Mouse (Mus musculus): ENCODE measurements around the gene Lax1. TPM values are rescaled to one million over a fixed set of nuclear protein-coding genes. Genes with fewer than 3 reads are reported as not detected.
A peak's percentile ranks its signal among the peaks of the same experiment; 100 is the strongest.

The Lax1 gene
- polyA plus RNA-seq, 1 experiment: 0.56 TPM

GRCm38 (mm10) chr1:133653033-133653432 lies 36.9 kb downstream of the Lax1 start:
- TF ChIP-seq CTCF (IDR thresholded peaks at IDR 0.05; ENCODE audit: extremely low read depth, insufficient read depth, low read length) (no peak), POLR2A (IDR thresholded peaks at IDR 0.05; ENCODE audit: extremely low read depth, insufficient read depth, low read length) (no peak)
- Histone ChIP-seq H3K27ac (ENCODE audit: insufficient read depth, low read length) (no peak overlapping the region), H3K4me1 (ENCODE audit: control insufficient read depth, insufficient read depth, low read length) (peaks cover 8% of the 10 kb centered on the region), H3K4me3 (ENCODE audit: insufficient read depth, low read length) (no peak overlapping the region)

GRCm38 (mm10) chr1:133650288-133651055 lies 39.4 kb downstream of the Lax1 start:
- Histone ChIP-seq H3K4me3 (ENCODE audit: insufficient read depth, low read length) (no peak overlapping the region), H3K27ac (ENCODE audit: insufficient read depth, low read length) (no peak overlapping the region), H3K4me1 (ENCODE audit: control insufficient read depth, insufficient read depth, low read length) (peaks cover 7% of the 10 kb centered on the region)
- TF ChIP-seq CTCF (IDR thresholded peaks at IDR 0.05; ENCODE audit: extremely low read depth, insufficient read depth, low read length) (no peak), POLR2A (IDR thresholded peaks at IDR 0.05; ENCODE audit: extremely low read depth, insufficient read depth, low read length) (no peak)

GRCm38 (mm10) chr1:133645652-133646051 lies 44.3 kb downstream of the Lax1 start:
- peaks cover 2% of the 10 kb centered on the region; the same call in 1 of the 2 replicates for H3K4me1 ChIP-seq (ENCODE audit: control insufficient read depth, insufficient read depth, low read length)
- TF ChIP-seq POLR2A (IDR thresholded peaks at IDR 0.05; ENCODE audit: extremely low read depth, insufficient read depth, low read length) (no peak), CTCF (IDR thresholded peaks at IDR 0.05; ENCODE audit: extremely low read depth, insufficient read depth, low read length) (no peak)
- H3K27ac ChIP-seq (ENCODE audit: insufficient read depth, low read length): no peak overlapping the region
- no peak overlapping the region for H3K4me3 ChIP-seq (ENCODE audit: insufficient read depth, low read length)

- Histone ChIP-seq H3K4me1 (ENCODE audit: control insufficient read depth, insufficient read depth, low read length) (no peaks in the 10 kb centered on the region; the same call in 1 of the 2 replicates), H3K4me3 (ENCODE audit: insufficient read depth, low read length) (no peak overlapping the region), H3K27ac (ENCODE audit: insufficient read depth, low read length) (no peak overlapping the region)
- no peak for TF ChIP-seq POLR2A (IDR thresholded peaks at IDR 0.05; ENCODE audit: extremely low read depth, insufficient read depth, low read length)
- no peak for TF ChIP-seq CTCF (IDR thresholded peaks at IDR 0.05; ENCODE audit: extremely low read depth, insufficient read depth, low read length)
These were observed 48.7 kb downstream of the Lax1 start for GRCm38 (mm10) chr1:133641163-133641562.

- Histone ChIP-seq H3K27ac (ENCODE audit: insufficient read depth, low read length) (no peak overlapping the region), H3K4me3 (ENCODE audit: insufficient read depth, low read length) (no peak overlapping the region)
- no peak for TF ChIP-seq CTCF (IDR thresholded peaks at IDR 0.05; ENCODE audit: extremely low read depth, insufficient read depth, low read length)
- TF ChIP-seq POLR2A (IDR thresholded peaks at IDR 0.05; ENCODE audit: extremely low read depth, insufficient read depth, low read length): no peak
These were observed 51.4 kb downstream of the Lax1 start for GRCm38 (mm10) chr1:133638517-133638916.

GRCm38 (mm10) chr1:133632168-133632567 lies 57.7 kb downstream of the Lax1 start:
- Histone ChIP-seq H3K4me1 (ENCODE audit: control insufficient read depth, insufficient read depth, low read length) (no peaks in the 10 kb centered on the region), H3K4me3 (ENCODE audit: insufficient read depth, low read length) (no peak overlapping the region), H3K27ac (ENCODE audit: insufficient read depth, low read length) (no peak overlapping the region)
- TF ChIP-seq POLR2A (IDR thresholded peaks at IDR 0.05; ENCODE audit: extremely low read depth, insufficient read depth, low read length) (no peak), CTCF (IDR thresholded peaks at IDR 0.05; ENCODE audit: extremely low read depth, insufficient read depth, low read length) (peak; percentile 25; the same call in 1 of the 2 replicates)

More at GRCm38 (mm10) chr1:133638517-133638916, 51.4 kb downstream of the Lax1 start:
- H3K4me1 ChIP-seq (ENCODE audit: control insufficient read depth, insufficient read depth, low read length): no peaks in the 10 kb centered on the region; the same call in 1 of the 2 replicates

Other genes with a start within 250 kb of the Lax1 start
- gene Snrpe, start 79.8 kb downstream of the Lax1 start, polyA plus RNA-seq (2012; rRNA removed): 91.1 and 101 TPM in 2 replicates
- 4.5 and 5.9 TPM in 2 replicates for gene Zbed6, start 29.2 kb downstream of the Lax1 start, polyA plus RNA-seq (2012; rRNA removed)
- gene Gm38394, start 28.8 kb downstream of the Lax1 start, polyA plus RNA-seq (2012; rRNA removed): 5.2 and 5.5 TPM in 2 replicates
- gene Atp2b4, start 110.9 kb upstream of the Lax1 start, polyA plus RNA-seq (2012; rRNA removed): 58.9 and 63.4 TPM in 2 replicates
- gene Optc, start 217.9 kb upstream of the Lax1 start, polyA plus RNA-seq (2012; rRNA removed): 0.78 and 1.1 TPM in 2 replicates
- 12.0 and 16.0 TPM in 2 replicates for gene Prelp, start 231.3 kb upstream of the Lax1 start, polyA plus RNA-seq (2012; rRNA removed)